Mouse (Mus musculus) adrenal gland, adult (tissue): ENCODE results near the gene Ldlrad3.

Experiments used
- DNase-seq, 2 experiments: peaks; one replicate each; pipeline ENCODE4 v3.0.0; 2022 to 2023; ENCODE audit warnings: low spot score in 1 of 2; ENCODE audit not compliant: inconsistent age in 2 of 2

Gene Ldlrad3

GRCm38 (mm10) chr2:102077554-102077953 is 108.6 kb downstream of the Ldlrad3 start:
- peak; percentile 50 to 88 for DNase-seq

- DNase-seq = no peak
Observed at GRCm38 (mm10) chr2:102076237-102076636, 109.9 kb downstream of the Ldlrad3 start.

GRCm38 (mm10) chr2:102073266-102074037 is 112.7 kb downstream of the Ldlrad3 start:
- no peak for DNase-seq

GRCm38 (mm10) chr2:102072859-102073258 is 113.3 kb downstream of the Ldlrad3 start:
- DNase-seq = no peak

GRCm38 (mm10) chr2:102071022-102071717 is 115.0 kb downstream of the Ldlrad3 start:
- peak; percentile 22 to 67 for DNase-seq

GRCm38 (mm10) chr2:102064826-102065441 is 121.3 kb downstream of the Ldlrad3 start:
- no peak for DNase-seq

- DNase-seq = no peak
Observed at GRCm38 (mm10) chr2:102063906-102064505, 122.2 kb downstream of the Ldlrad3 start.

GRCm38 (mm10) chr2:102062861-102063468 is 123.2 kb downstream of the Ldlrad3 start:
- no peak for DNase-seq

- peak in 1 of 2 experiments; percentile 47 for DNase-seq
Observed at GRCm38 (mm10) chr2:102061921-102062320, 124.3 kb downstream of the Ldlrad3 start.

GRCm38 (mm10) chr2:102057746-102058145 is 128.4 kb downstream of the Ldlrad3 start:
- DNase-seq = no peak

- DNase-seq = no peak
Observed at GRCm38 (mm10) chr2:102057029-102057685, 129.0 kb downstream of the Ldlrad3 start.

GRCm38 (mm10) chr2:102056144-102056543 is 130.0 kb downstream of the Ldlrad3 start:
- DNase-seq = no peak

GRCm38 (mm10) chr2:102052951-102053660 is 133.1 kb downstream of the Ldlrad3 start:
- peak; percentile 58 to 68 for DNase-seq

GRCm38 (mm10) chr2:102052353-102052752 is 133.8 kb downstream of the Ldlrad3 start:
- no peak for DNase-seq

GRCm38 (mm10) chr2:102049866-102050550 is 136.2 kb downstream of the Ldlrad3 start:
- no peak for DNase-seq

- no peak for DNase-seq
Observed at GRCm38 (mm10) chr2:102048296-102049175, 137.6 kb downstream of the Ldlrad3 start.

- no peak for DNase-seq
Observed at GRCm38 (mm10) chr2:102046481-102046880, 139.7 kb downstream of the Ldlrad3 start.

GRCm38 (mm10) chr2:102040456-102040855 is 145.7 kb downstream of the Ldlrad3 start:
- no peak for DNase-seq
